Mouse (Mus musculus): ENCODE results near the gene Selenom.

- no peak for TF ChIP-seq CTCF (conservative IDR thresholded peaks at IDR 0.05 in 1 of 2, IDR thresholded peaks at IDR 0.05 in 1 of 2; ENCODE audit: low read depth in 2 of 2, low read length in 2 of 2)
- no peak for TF ChIP-seq GABPA (IDR thresholded peaks at IDR 0.05; ENCODE audit: insufficient replicate concordance, low read depth, low read length)
- no peak for TF ChIP-seq POLR2A (IDR thresholded peaks at IDR 0.05; ENCODE audit: low read depth, low read length)
- TF ChIP-seq MAFK (IDR thresholded peaks at IDR 0.05; ENCODE audit: insufficient replicate concordance, low read length) = no peak
- TF ChIP-seq ZNF384 (IDR thresholded peaks at IDR 0.05; ENCODE audit: low read depth, low read length) = no peak
- no peak for TF ChIP-seq USF2 (conservative IDR thresholded peaks at IDR 0.05; ENCODE audit: low read depth, low read length)
- no peak for TF ChIP-seq JUND (conservative IDR thresholded peaks at IDR 0.05; ENCODE audit: low read depth, low read length)
Observed at GRCm38 (mm10) chr11:3503755-3504693, 10.5 kb upstream of the Selenom start.

Data from CH12.LX (cell line).